Mouse (Mus musculus) olfactory bulb, adult 2 months (tissue): Measurements from ENCODE around the gene Lrig2.

Source experiments
- CTCF ChIP-seq: fragments of 200-500 bp; IDR thresholded peaks from 2 replicates; pipeline ENCODE4 v1.5.1; 2012; ENCODE audit warnings: low read depth, mild to moderate bottlenecking, low read length, moderate library complexity; ENCODE audit not compliant: insufficient read depth
- POLR2A ChIP-seq: fragments of 200-500 bp; IDR thresholded peaks from 2 replicates; pipeline ENCODE4 v1.6.1; 2012; ENCODE audit warnings: mild to moderate bottlenecking, low read depth, low read length, moderate library complexity; ENCODE audit not compliant: insufficient read depth

- TF ChIP-seq CTCF (no peak), POLR2A (no peak)
Measured at GRCm38 (mm10) chr3:104521341-104521924, 9.7 kb upstream of the Lrig2 start.
